Mouse (Mus musculus) embryo, embryonic 10.5 days (tissue): ENCODE measurements at regions not wholly inside any gene's neighbourhood (a gene's known extent, or its start where the extent isn't known, plus 50 kb on each side); places are given as distances from the start of the nearest gene placed in this dataset.

Experiments
- DNase-seq: peaks from one replicate; pipeline ENCODE4 v3.0.0-alpha.2; 2015; ENCODE audit warnings: low spot score

DNA sequence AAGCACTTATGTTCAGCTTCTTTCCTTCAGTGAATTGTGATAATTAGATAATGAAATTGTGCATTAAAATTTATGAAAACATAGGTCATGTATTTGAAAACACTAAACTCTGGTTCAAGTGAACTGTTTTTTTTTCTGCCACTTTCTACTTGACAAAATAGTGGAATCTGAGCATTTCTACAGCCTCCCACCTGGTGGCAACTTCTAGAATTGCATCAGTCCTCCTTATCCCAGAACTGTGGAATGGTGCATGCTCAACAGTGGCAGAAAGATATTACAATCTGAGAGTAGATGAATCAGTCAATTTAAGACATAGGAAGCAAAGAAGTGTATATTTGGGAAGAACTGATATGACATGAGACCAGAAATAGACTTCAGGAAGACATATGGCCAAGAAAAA lies 84.1 kb upstream of the Gm28269 start:
- DNase-seq: peak; percentile 49

DNA sequence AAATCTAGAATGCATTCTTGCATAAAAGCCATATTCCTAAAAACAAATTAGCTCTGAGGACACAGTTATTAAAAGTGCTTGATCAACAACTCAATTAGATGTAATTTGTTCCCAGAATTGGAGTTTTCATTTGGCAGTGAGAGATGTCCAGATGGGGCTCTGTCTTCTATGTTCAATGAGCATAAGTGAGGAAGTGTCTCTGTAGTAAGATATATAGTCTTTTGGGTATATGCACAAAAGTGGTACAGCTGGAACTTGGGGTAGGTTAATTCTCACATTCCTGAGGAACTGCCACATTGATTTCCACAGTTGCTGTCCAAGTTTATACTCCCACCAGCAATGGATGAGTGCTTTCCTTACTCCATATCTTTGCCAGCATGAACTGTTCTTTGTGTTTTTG lies 64.3 kb upstream of the Gm28269 start:
- DNase-seq: no peak

DNA sequence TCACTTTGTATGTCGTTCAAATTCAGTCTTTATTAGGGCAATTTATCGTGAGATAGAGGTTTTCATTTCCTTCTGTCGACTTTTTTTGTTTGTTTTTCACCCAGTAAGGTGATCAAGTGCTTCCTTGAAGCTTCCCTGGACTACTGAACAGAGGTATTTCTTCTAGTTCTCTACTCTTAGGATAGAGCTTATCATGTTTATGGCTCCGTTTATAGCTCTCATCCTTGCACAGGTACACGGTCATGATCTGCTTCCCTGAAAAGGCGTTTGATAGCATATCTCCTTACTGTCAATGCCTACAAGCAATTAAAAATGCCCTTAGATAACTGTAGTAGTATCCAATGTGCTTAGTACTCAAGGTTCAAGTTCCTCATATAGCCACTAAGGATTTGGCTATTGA lies 56.9 kb upstream of the Gm28269 start:
- no peak for DNase-seq
